Mouse (Mus musculus) sigmoid colon, adult 10 weeks (tissue): ENCODE results near the gene Onecut3. TPM values are rescaled to one million over a fixed set of nuclear protein-coding genes. Genes with fewer than 3 reads are reported as not detected.

ENCODE experiments used
- polyA plus RNA-seq: library from polyadenylated mRNA; stranded (reverse); fragments of 350-450 nt; fragmentation: Illumina TruSeq; extraction: RNeasy Lipid Tissue Mini Kit (QIAGEN cat#74804); gene quantifications from one replicate; pipeline ENCODE4 v1.2.3, GENCODE M21; 2014; ENCODE audit warnings: low read depth, low replicate concordance

Onecut3 gene
- polyA plus RNA-seq = not detected

DNA sequence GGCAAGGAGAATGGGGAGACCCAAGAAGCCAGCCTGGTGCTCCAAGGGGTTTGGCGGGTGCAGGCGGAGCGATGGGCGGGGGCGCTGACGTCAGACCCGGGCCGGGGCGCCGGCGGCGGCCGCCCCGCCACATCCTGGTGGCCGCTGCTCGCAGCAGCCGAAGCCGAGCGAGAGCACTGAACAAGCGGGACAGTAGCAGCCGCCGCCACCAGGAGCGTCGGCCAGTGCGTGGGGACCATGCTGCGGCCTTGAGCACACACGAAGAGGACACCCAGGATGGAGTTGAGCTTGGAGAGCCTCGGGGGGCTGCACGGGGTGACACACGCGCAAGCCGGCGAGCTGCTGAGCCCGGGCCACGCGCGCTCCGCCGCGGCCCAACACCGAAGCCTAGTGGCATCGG, at the start of gene Onecut3:
TSS of gene Onecut3 (plus strand) at position 104 of the 400 bp plus-strand sequence.

GRCm38 (mm10) chr10:80538710-80539394, 44.2 kb downstream of the Onecut3 start, which contains the start of gene Atp8b3:
Gene Atp8b3 (minus strand): TSS chr10:80539124.

GRCm38 (mm10) chr10:80561116-80561944, 66.7 kb downstream of the Onecut3 start, which contains the start of gene Rexo1:
Gene Rexo1 (minus strand): TSS chr10:80561560.

Other genes with a start within 250 kb of the Onecut3 start
- gene Ndufs7, start 245.7 kb upstream of the Onecut3 start, polyA plus RNA-seq = 12.8 TPM
- not detected for gene Gamt, start 233.8 kb upstream of the Onecut3 start, polyA plus RNA-seq
- 27.3 TPM for gene Dazap1, start 233.3 kb upstream of the Onecut3 start, polyA plus RNA-seq
- gene Rps15, start 202.4 kb upstream of the Onecut3 start, polyA plus RNA-seq = 2.1 TPM
- gene Apc2, start 198.9 kb upstream of the Onecut3 start, polyA plus RNA-seq = not detected
- gene 2310011J03Rik, start 174.3 kb upstream of the Onecut3 start, polyA plus RNA-seq = 0.98 TPM
- not detected for gene Pcsk4, start 165.3 kb upstream of the Onecut3 start, polyA plus RNA-seq
- gene Reep6, start 164.9 kb upstream of the Onecut3 start, polyA plus RNA-seq = 0.88 TPM
- 0.57 TPM for gene Adamtsl5, start 146.4 kb upstream of the Onecut3 start, polyA plus RNA-seq
- gene Plk5, start 138.4 kb upstream of the Onecut3 start, polyA plus RNA-seq = not detected
- gene Mex3d, start 107.2 kb upstream of the Onecut3 start, polyA plus RNA-seq = 6.1 TPM
- not detected for gene Mbd3, start 95.3 kb upstream of the Onecut3 start, polyA plus RNA-seq
- not detected for gene Uqcr11, start 88.0 kb upstream of the Onecut3 start, polyA plus RNA-seq
- gene Tcf3, start 61.2 kb upstream of the Onecut3 start, polyA plus RNA-seq = 3.2 TPM
- not detected for gene Atp8b3, start 44.3 kb downstream of the Onecut3 start, polyA plus RNA-seq
- gene Rexo1, start 66.7 kb downstream of the Onecut3 start, polyA plus RNA-seq = 0.66 TPM
- gene Klf16, start 82.5 kb downstream of the Onecut3 start, polyA plus RNA-seq = 2.7 TPM
- gene Abhd17a, start 95.5 kb downstream of the Onecut3 start, polyA plus RNA-seq = not detected
- gene Scamp4, start 108.0 kb downstream of the Onecut3 start, polyA plus RNA-seq = 1.9 TPM
- not detected for gene Adat3, start 108.0 kb downstream of the Onecut3 start, polyA plus RNA-seq
- gene Gm49322, start 111.2 kb downstream of the Onecut3 start, polyA plus RNA-seq = not detected
- 1.1 TPM for gene Csnk1g2, start 128.0 kb downstream of the Onecut3 start, polyA plus RNA-seq
- 0.22 TPM for gene Btbd2, start 162.2 kb downstream of the Onecut3 start, polyA plus RNA-seq
- gene Mknk2, start 183.3 kb downstream of the Onecut3 start, polyA plus RNA-seq = 3.6 TPM
- 4.6 TPM for gene Mob3a, start 207.1 kb downstream of the Onecut3 start, polyA plus RNA-seq
- gene Izumo4, start 207.3 kb downstream of the Onecut3 start, polyA plus RNA-seq = 3.5 TPM
- gene Ap3d1, start 247.4 kb downstream of the Onecut3 start, polyA plus RNA-seq = 14.0 TPM